Mouse (Mus musculus) midbrain, embryonic 13.5 days (tissue): ENCODE measurements at regions not wholly inside any gene's neighbourhood (a gene's known extent, or its start where the extent isn't known, plus 50 kb on each side); places are given as distances from the start of the nearest gene placed in this dataset.
"Not testable (repeated sequence)": the region's sequence is repeated elsewhere in the genome, so short reads cannot be mapped to it uniquely, and the experiment has no call there.

Experiments
- ATAC-seq: fragments of 200-750 bp; cut with Nextera tagmentation; 2 replicates; pipeline ENCODE4 v1.8.0; 2017; ENCODE audit warnings: mild to moderate bottlenecking, moderate TSS enrichment, moderate library complexity
- H3K27ac ChIP-seq: fragments of 300-500 bp; sonication (generic); 2 replicates; pipeline ENCODE4 v1.5.1; 2015; ENCODE audit warnings: inconsistent platforms, mild to moderate bottlenecking, moderate library complexity
- H3K27me3 ChIP-seq: fragments of 300-500 bp; sonication (generic); 2 replicates; pipeline ENCODE4 v1.6.1; 2015; ENCODE audit warnings: mild to moderate bottlenecking, inconsistent platforms
- H3K36me3 ChIP-seq: fragments of 300-500 bp; sonication (generic); 2 replicates; pipeline ENCODE4 v1.6.1; 2015; ENCODE audit warnings: mild to moderate bottlenecking, inconsistent platforms
- H3K4me1 ChIP-seq: fragments of 300-500 bp; sonication (generic); replicated peaks from 2 replicates; pipeline ENCODE4 v1.6.1; 2015; ENCODE audit warnings: inconsistent platforms
- H3K4me2 ChIP-seq: fragments of 300-500 bp; sonication (generic); replicated peaks from 2 replicates; pipeline ENCODE4 v1.6.1; 2015; ENCODE audit warnings: moderate library complexity, mild to moderate bottlenecking, inconsistent platforms
- H3K4me3 ChIP-seq: fragments of 300-500 bp; sonication (generic); replicated peaks from 2 replicates; pipeline ENCODE4 v1.5.1; 2015; ENCODE audit warnings: mild to moderate bottlenecking, inconsistent platforms
- H3K9ac ChIP-seq: fragments of 300-500 bp; sonication (generic); replicated peaks from 2 replicates; pipeline ENCODE4 v1.6.1; 2015; ENCODE audit warnings: mild to moderate bottlenecking, inconsistent platforms
- H3K9me3 ChIP-seq: fragments of 300-500 bp; sonication (generic); 2 replicates; pipeline ENCODE4 v1.6.1; 2016; ENCODE audit warnings: mild to moderate bottlenecking, inconsistent platforms
- WGBS: fragments of 180-500 bp; shearing (Covaris S2); methylation state at CpG from one replicate; pipeline ENCODE4 v1.1.7; 2015; 5-methylcytosine and 5-hydroxymethylcytosine counted together

- H3K9ac ChIP-seq = no peak overlapping the region
- no peak overlapping the region for H3K4me2 ChIP-seq
- H3K9me3 ChIP-seq = 0 out of 2 replicates have a peak, but pooled peaks cover 3% of the 10 kb centered on the region
- no peaks in the 10 kb centered on the region for H3K27me3 ChIP-seq
- no peak overlapping the region for H3K27ac ChIP-seq
- no peaks in the 10 kb centered on the region for H3K36me3 ChIP-seq
- no peaks in the 10 kb centered on the region for H3K4me1 ChIP-seq
- H3K4me3 ChIP-seq = no peak overlapping the region
- no peak for ATAC-seq
- WGBS = 88% methylated on average over 1 of the region's 1 CpGs
Observed at GRCm38 (mm10) chr13:18651658-18652057, 65.4 kb upstream of the Vps41 start.

GRCm38 (mm10) chr13:18614763-18615616 lies 102.1 kb upstream of the Vps41 start:
- peaks cover 16% of the 10 kb centered on the region for H3K4me1 ChIP-seq
- H3K27me3 ChIP-seq = no peaks in the 10 kb centered on the region
- no peaks in the 10 kb centered on the region for H3K36me3 ChIP-seq
- H3K27ac ChIP-seq = no peak overlapping the region
- peak overlapping the region; percentile 37 for H3K4me2 ChIP-seq
- 0 out of 2 replicates have a peak overlapping the region, but pooled peaks have one; percentile 19 for H3K9ac ChIP-seq
- peak; percentile 90 for ATAC-seq
- no peaks in the 10 kb centered on the region for H3K9me3 ChIP-seq
- WGBS = 18% methylated on average over 18 of the region's 18 CpGs
- H3K4me3 ChIP-seq = no peak overlapping the region

- WGBS = 36% methylated on average over 19 of the region's 19 CpGs
- Histone ChIP-seq H3K27me3 (0 out of 2 replicates have a peak, but pooled peaks cover 4% of the 10 kb centered on the region), H3K9ac (0 out of 2 replicates have a peak overlapping the region, but pooled peaks have one; percentile 23), H3K4me1 (peaks cover 14% of the 10 kb centered on the region), H3K27ac (peak overlapping the region; percentile 4; the same call in 1 of the 2 replicates), H3K4me3 (no peak overlapping the region; the same call in 1 of the 2 replicates), H3K9me3 (no peaks in the 10 kb centered on the region), H3K4me2 (peak overlapping the region; percentile 26), H3K36me3 (no peaks in the 10 kb centered on the region)
- ATAC-seq = peak; percentile 65
Observed at GRCm38 (mm10) chr13:18580718-18581550, 136.2 kb upstream of the Vps41 start.

GRCm38 (mm10) chr13:18576016-18576415 lies 141.1 kb upstream of the Vps41 start:
- Histone ChIP-seq H3K9ac (no peak overlapping the region), H3K4me3 (no peak overlapping the region), H3K4me1 (peaks cover 16% of the 10 kb centered on the region), H3K27ac (no peak overlapping the region), H3K36me3 (no peaks in the 10 kb centered on the region), H3K4me2 (no peak overlapping the region), H3K27me3 (0 out of 2 replicates have a peak, but pooled peaks cover 4% of the 10 kb centered on the region), H3K9me3 (no peaks in the 10 kb centered on the region)
- WGBS = 46% methylated on average over 4 of the region's 4 CpGs
- no peak for ATAC-seq

GRCm38 (mm10) chr13:18575599-18575998 lies 141.5 kb upstream of the Vps41 start:
- Histone ChIP-seq H3K36me3 (no peaks in the 10 kb centered on the region), H3K9me3 (no peaks in the 10 kb centered on the region), H3K4me3 (no peak overlapping the region), H3K9ac (no peak overlapping the region), H3K27ac (no peak overlapping the region), H3K27me3 (0 out of 2 replicates have a peak, but pooled peaks cover 4% of the 10 kb centered on the region), H3K4me1 (peaks cover 12% of the 10 kb centered on the region; the same call in 1 of the 2 replicates), H3K4me2 (no peak overlapping the region)
- ATAC-seq = peak; percentile 79
- under 1% methylated on average over 5 of the region's 5 CpGs for WGBS

GRCm38 (mm10) chr13:18542032-18542431 lies 144.5 kb upstream of the Pou6f2 start:
- H3K9me3 ChIP-seq, H3K36me3 ChIP-seq, H3K27me3 ChIP-seq, H3K27ac ChIP-seq, H3K4me3 ChIP-seq, ATAC-seq, H3K4me1 ChIP-seq, H3K4me2 ChIP-seq, H3K9ac ChIP-seq: not testable (repeated sequence)
- 90% methylated on average over 4 of the region's 4 CpGs for WGBS

GRCm38 (mm10) chr13:18530509-18530908 lies 133.0 kb upstream of the Pou6f2 start:
- H3K4me2 ChIP-seq = no peak overlapping the region
- 59% methylated on average over 1 of the region's 1 CpGs for WGBS
- no peak overlapping the region for H3K9ac ChIP-seq
- no peak overlapping the region for H3K4me3 ChIP-seq
- H3K27ac ChIP-seq = no peak overlapping the region
- H3K36me3 ChIP-seq = no peaks in the 10 kb centered on the region
- no peaks in the 10 kb centered on the region for H3K4me1 ChIP-seq
- ATAC-seq = no peak
- H3K9me3 ChIP-seq = no peaks in the 10 kb centered on the region
- no peaks in the 10 kb centered on the region for H3K27me3 ChIP-seq

- Histone ChIP-seq H3K4me3 (peak overlapping the region; percentile 16), H3K9ac (0 out of 2 replicates have a peak overlapping the region, but pooled peaks have one; percentile 3), H3K27ac (0 out of 2 replicates have a peak overlapping the region, but pooled peaks have one; percentile 12), H3K9me3 (0 out of 2 replicates have a peak, but pooled peaks cover 4% of the 10 kb centered on the region), H3K4me2 (peak overlapping the region; percentile 43), H3K27me3 (peaks cover 6% of the 10 kb centered on the region; the same call in 1 of the 2 replicates), H3K36me3 (no peaks in the 10 kb centered on the region), H3K4me1 (peaks cover 18% of the 10 kb centered on the region)
- ATAC-seq = no peak
- 18% methylated on average over 4 of the region's 4 CpGs for WGBS
Observed at GRCm38 (mm10) chr13:18498159-18498558, 100.7 kb upstream of the Pou6f2 start.

GRCm38 (mm10) chr13:18497582-18498157 lies 100.2 kb upstream of the Pou6f2 start:
- 0 out of 2 replicates have a peak, but pooled peaks cover 4% of the 10 kb centered on the region for H3K9me3 ChIP-seq
- peaks cover 18% of the 10 kb centered on the region for H3K4me1 ChIP-seq
- ATAC-seq = peak; percentile 74
- H3K9ac ChIP-seq = 0 out of 2 replicates have a peak overlapping the region, but pooled peaks have one; percentile 3
- 5% methylated on average over 5 of the region's 5 CpGs for WGBS
- peak overlapping the region; percentile 43 for H3K4me2 ChIP-seq
- H3K27ac ChIP-seq = peak overlapping the region; percentile 12; the same call in 1 of the 2 replicates
- H3K36me3 ChIP-seq = no peaks in the 10 kb centered on the region
- H3K27me3 ChIP-seq = peaks cover 6% of the 10 kb centered on the region; the same call in 1 of the 2 replicates
- H3K4me3 ChIP-seq = peak overlapping the region; percentile 16

- peaks cover 6% of the 10 kb centered on the region; the same call in 1 of the 2 replicates for H3K27me3 ChIP-seq
- WGBS = 71% methylated on average over 10 of the region's 10 CpGs
- no peaks in the 10 kb centered on the region for H3K36me3 ChIP-seq
- H3K4me3 ChIP-seq = no peak overlapping the region
- 0 out of 2 replicates have a peak overlapping the region, but pooled peaks have one; percentile 14 for H3K9ac ChIP-seq
- H3K4me2 ChIP-seq = peak overlapping the region; percentile 19
- H3K4me1 ChIP-seq = peaks cover 18% of the 10 kb centered on the region
- H3K27ac ChIP-seq = 0 out of 2 replicates have a peak overlapping the region, but pooled peaks have one; percentile 17
- no peaks in the 10 kb centered on the region for H3K9me3 ChIP-seq
- no peak for ATAC-seq
Observed at GRCm38 (mm10) chr13:18495021-18495811, 97.7 kb upstream of the Pou6f2 start.

- not testable (repeated sequence) for H3K27ac ChIP-seq, H3K9ac ChIP-seq, H3K4me3 ChIP-seq, H3K9me3 ChIP-seq, H3K27me3 ChIP-seq, H3K36me3 ChIP-seq, ATAC-seq, H3K4me2 ChIP-seq
- peaks cover 22% of the 10 kb centered on the region for H3K4me1 ChIP-seq
- 16% methylated on average over 4 of the region's 4 CpGs for WGBS
Observed at GRCm38 (mm10) chr13:18485785-18486184, 88.3 kb upstream of the Pou6f2 start.
